Mouse (Mus musculus) adrenal gland, adult 8-10 months (tissue): ENCODE measurements around the gene Baiap2. TPM values are rescaled to one million over a fixed set of nuclear protein-coding genes. Genes with fewer than 3 reads are reported as not detected.
A peak's percentile ranks its signal among the peaks of the same experiment; 100 is the strongest.

Experiments used
- DNase-seq: peaks from one replicate; pipeline ENCODE4 v3.0.0; 2022
- total RNA-seq, 4 experiments: library from RNA; stranded (reverse); gene quantifications; 2 replicates each; pipeline ENCODE4 v1.2.4; 2022

The Baiap2 gene
- total RNA-seq, result 10 to 100 TPM in 3 of 4 experiments, 1 to 10 TPM in 1; 9.3 to 39.2 (median 25.4) TPM

- DNase-seq, result peak; percentile 97
Measured at GRCm38 (mm10) chr11:119942727-119943427, at the start of gene Baiap2. TSS of gene Baiap2 (plus strand) at chr11:119942763.

GRCm38 (mm10) chr11:119893667-119894236 is 48.8 kb upstream of the Baiap2 start:
- DNase-seq, result no peak

GRCm38 (mm10) chr11:119894634-119895033 is 47.9 kb upstream of the Baiap2 start:
- DNase-seq, result no peak

- DNase-seq, result no peak
Measured at GRCm38 (mm10) chr11:119897041-119897440, 45.5 kb upstream of the Baiap2 start.

- no peak for DNase-seq
Measured at GRCm38 (mm10) chr11:119898976-119899375, 43.6 kb upstream of the Baiap2 start.

- no peak for DNase-seq
Measured at GRCm38 (mm10) chr11:119901174-119901573, 41.4 kb upstream of the Baiap2 start.

- no peak for DNase-seq
Measured at GRCm38 (mm10) chr11:119902891-119903290, 39.7 kb upstream of the Baiap2 start.

GRCm38 (mm10) chr11:119904621-119905286 is 37.8 kb upstream of the Baiap2 start:
- DNase-seq, result no peak

GRCm38 (mm10) chr11:119905794-119906193 is 36.8 kb upstream of the Baiap2 start:
- DNase-seq, result no peak

GRCm38 (mm10) chr11:119907006-119907650 is 35.4 kb upstream of the Baiap2 start:
- DNase-seq, result no peak

GRCm38 (mm10) chr11:119907711-119908110 is 34.9 kb upstream of the Baiap2 start:
- no peak for DNase-seq

GRCm38 (mm10) chr11:119909436-119909835 is 33.1 kb upstream of the Baiap2 start:
- no peak for DNase-seq

GRCm38 (mm10) chr11:119912845-119913244 is 29.7 kb upstream of the Baiap2 start:
- DNase-seq, result no peak

- peak; percentile 75 for DNase-seq
Measured at GRCm38 (mm10) chr11:119913291-119913934, 29.1 kb upstream of the Baiap2 start, which contains the start of gene Chmp6. TSS of gene Chmp6 (plus strand) at chr11:119913441.

GRCm38 (mm10) chr11:119913935-119914314 is 28.6 kb upstream of the Baiap2 start:
- no peak for DNase-seq

- no peak for DNase-seq
Measured at GRCm38 (mm10) chr11:119914381-119914780, 28.2 kb upstream of the Baiap2 start.

GRCm38 (mm10) chr11:119915666-119916065 is 26.9 kb upstream of the Baiap2 start:
- DNase-seq, result no peak

- DNase-seq, result peak; percentile 56
Measured at GRCm38 (mm10) chr11:119916102-119916790, 26.3 kb upstream of the Baiap2 start.

GRCm38 (mm10) chr11:119916834-119917469 is 25.6 kb upstream of the Baiap2 start:
- no peak for DNase-seq

- DNase-seq, result no peak
Measured at GRCm38 (mm10) chr11:119918521-119918920, 24.0 kb upstream of the Baiap2 start.

- DNase-seq, result no peak
Measured at GRCm38 (mm10) chr11:119919432-119919831, 23.1 kb upstream of the Baiap2 start.
